Comparison of ENCODE assay signal across 20 mouse cellular contexts in the genomic region with DNA sequence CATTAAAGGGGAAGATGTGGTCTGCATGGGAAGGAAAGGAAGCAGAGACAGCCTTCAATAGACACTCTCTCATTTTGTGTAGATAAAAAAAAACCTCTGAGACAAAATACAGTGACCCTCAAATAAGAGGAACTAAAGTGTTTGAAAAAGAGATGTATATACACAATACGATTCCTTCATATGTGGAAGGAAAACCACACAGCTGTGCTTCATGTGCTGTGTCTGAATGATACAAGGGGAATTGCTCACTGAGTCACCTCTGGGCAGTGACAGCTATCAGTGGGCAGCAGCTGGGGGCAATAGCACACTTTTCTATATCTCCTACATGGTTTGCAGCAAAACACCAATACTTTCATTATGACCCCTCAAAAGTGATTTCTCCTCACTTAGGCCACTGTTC. TPM values are rescaled to one million over a fixed set of nuclear protein-coding genes. Genes with fewer than 3 reads are reported as not detected.
A peak's percentile ranks its signal among the peaks of the same experiment; 100 is the strongest.
DNase-seq lines count a peak whose midpoint lies in the region; ATAC-seq and TF ChIP-seq lines count a peak whose summit lies in the region.
"Had no signal": no experiment of that assay in that cellular context is flagged by ENCODE, and none has a peak within 500 bp of the region (broad histone marks: within the 10 kb centered on the region; RNA-seq: fewer than 3 reads in every experiment).

No protein-coding gene starts in this region.

- no peak for TF ChIP-seq POLR2A in MEL (IDR thresholded peaks at IDR 0.05; ENCODE audit: control insufficient read depth in 1 of 2, insufficient read depth in 1 of 2, low read depth in 1 of 2, low read length in 2 of 2, poor library complexity in 1 of 2)

- no peaks in the 10 kb centered on the region for H3K27me3 ChIP-seq in MEL (ENCODE audit: control insufficient read depth in 1 of 2, insufficient read depth in 2 of 2, low read length in 2 of 2)
- H3K27me3 ChIP-seq in liver, embryonic 12.5 days (replicated peaks): no peaks in the 10 kb centered on the region
- no peaks in the 10 kb centered on the region for H3K27me3 ChIP-seq in forebrain, embryonic 15.5 days
- H3K27me3 ChIP-seq: limb, embryonic 13.5 days; midbrain, embryonic 15.5 days; neural tube, embryonic 15.5 days had no signal

- H3K9ac ChIP-seq in MEL (ENCODE audit: control insufficient read depth, low read depth, low read length, poor library complexity, severe bottlenecking): no peak overlapping the region
- H3K9ac ChIP-seq in liver, embryonic 12.5 days: peak overlapping the region; percentile 51
- H3K9ac ChIP-seq in forebrain, embryonic 15.5 days (replicated peaks): no peak overlapping the region
- H3K9ac ChIP-seq: hindbrain, embryonic 14.5 days; limb, embryonic 13.5 days; midbrain, embryonic 15.5 days; neural tube, embryonic 15.5 days had no signal

- peak; percentile 87 for DNase-seq in MEL (ENCODE audit: low read depth, low spot score)
- DNase-seq in left cerebral cortex, postnatal 25 days (ENCODE audit: low spot score in 2 of 2): no peak
- DNase-seq in thymus, postnatal 4 days: no peak
- DNase-seq: adrenal gland, postnatal 25 days; cerebellum, adult 9-10 months; gastrocnemius, postnatal 14 days; kidney, adult 9 months; kidney, postnatal 4 days; layer of hippocampus, adult 9-11 months; right cerebral cortex, postnatal 14 days; spleen, adult 18-20 months had no signal

- no peaks in the 10 kb centered on the region for H3K9me3 ChIP-seq in MEL (replicated peaks; ENCODE audit: insufficient read depth, low read length)
- H3K9me3 ChIP-seq in liver, embryonic 12.5 days (replicated peaks): no peaks in the 10 kb centered on the region
- no peaks in the 10 kb centered on the region for H3K9me3 ChIP-seq in forebrain, embryonic 15.5 days
- H3K9me3 ChIP-seq: limb, embryonic 13.5 days; midbrain, embryonic 15.5 days; neural tube, embryonic 15.5 days had no signal

- peak overlapping the region; percentile 75 for H3K27ac ChIP-seq in MEL (ENCODE audit: control insufficient read depth, low read depth, low read length)
- H3K27ac ChIP-seq in liver, embryonic 12.5 days: peak overlapping the region; percentile 93
- H3K27ac ChIP-seq in forebrain, embryonic 15.5 days (replicated peaks): no peak overlapping the region
- H3K27ac ChIP-seq: hindbrain, embryonic 14.5 days; limb, embryonic 13.5 days; midbrain, embryonic 15.5 days; neural tube, embryonic 15.5 days had no signal

- TF ChIP-seq RAD21 in MEL (IDR thresholded peaks at IDR 0.05; ENCODE audit: low read depth, low read length): no peak

- H3K4me2 ChIP-seq in liver, embryonic 12.5 days: peak overlapping the region; percentile 63
- no peak overlapping the region for H3K4me2 ChIP-seq in forebrain, embryonic 15.5 days (replicated peaks)
- H3K4me2 ChIP-seq: hindbrain, embryonic 14.5 days; limb, embryonic 13.5 days; midbrain, embryonic 15.5 days; neural tube, embryonic 15.5 days had no signal

- H3K4me3 ChIP-seq in MEL (ENCODE audit: control insufficient read depth in 1 of 2, insufficient read depth in 1 of 2, low read depth in 2 of 2, low read length in 2 of 2): no peak overlapping the region
- H3K4me3 ChIP-seq in liver, embryonic 12.5 days: no peak overlapping the region
- no peak overlapping the region for H3K4me3 ChIP-seq in forebrain, embryonic 15.5 days
- H3K4me3 ChIP-seq: limb, embryonic 13.5 days; midbrain, embryonic 15.5 days; neural tube, embryonic 15.5 days had no signal

- H3K4me1 ChIP-seq in MEL (ENCODE audit: control insufficient read depth in 1 of 2, insufficient read depth in 2 of 2, low read length in 2 of 2): peaks cover 13 to 39% of the 10 kb centered on the region in 2 experiments
- H3K4me1 ChIP-seq in liver, embryonic 12.5 days: peaks cover 53% of the 10 kb centered on the region
- no peaks in the 10 kb centered on the region for H3K4me1 ChIP-seq in forebrain, embryonic 15.5 days
- H3K4me1 ChIP-seq: limb, embryonic 13.5 days; midbrain, embryonic 15.5 days; neural tube, embryonic 15.5 days had no signal

- H3K36me3 ChIP-seq in MEL (ENCODE audit: control insufficient read depth in 1 of 2, insufficient read depth in 2 of 2, low read length in 2 of 2): peaks cover 1 to 48% of the 10 kb centered on the region in 2 experiments; a peak in 3 of 4 replicates
- peaks cover 69% of the 10 kb centered on the region for H3K36me3 ChIP-seq in liver, embryonic 12.5 days
- H3K36me3 ChIP-seq in forebrain, embryonic 15.5 days: peaks cover 69% of the 10 kb centered on the region

- 18% methylated on average over 1 of the region's 1 CpGs for WGBS in liver, embryonic 12.5 days (ENCODE audit: insufficient replicate concordance)
- WGBS in forebrain, embryonic 15.5 days: 97% methylated on average over 1 of the region's 1 CpGs

- TF ChIP-seq EP300 in MEL (IDR thresholded peaks at IDR 0.05; ENCODE audit: low read depth in 1 of 2, low read length in 2 of 2): peak; percentile 80 to 87

- no peak for TF ChIP-seq CTCF in MEL (IDR thresholded peaks at IDR 0.05 in 2 of 3, conservative IDR thresholded peaks at IDR 0.05 in 1 of 3; ENCODE audit: control insufficient read depth in 1 of 3, insufficient read depth in 1 of 3, low read depth in 2 of 3, low read length in 3 of 3, poor library complexity in 1 of 3, severe bottlenecking in 1 of 3)

- peaks cover 1% of the 10 kb centered on the region; the same call in 1 of the 2 replicates for H3K79me2 ChIP-seq in MEL (ENCODE audit: control insufficient read depth, insufficient read depth, low read length, poor library complexity)

- peak; percentile 87 for ATAC-seq in common myeloid progenitor, adult 5-6 weeks (replicated peaks; ENCODE audit: low read depth, poor library complexity, severe bottlenecking)
- peak; percentile 64 for ATAC-seq in liver, embryonic 12.5 days
- ATAC-seq in megakaryocyte, adult 5-6 weeks (ENCODE audit: poor library complexity, severe bottlenecking): peak; percentile 70
- no peak for ATAC-seq in forebrain, embryonic 15.5 days (replicated peaks)
- ATAC-seq: forebrain, embryonic 14.5 days; midbrain, embryonic 15.5 days had no signal

- intact Hi-C loops in left cerebral cortex, postnatal 25 days (cut with DNase I): no loop called here

TF ChIP-seq in MEL, 35 proteins besides CTCF, POLR2A, EP300 and RAD21 (continues in another document):
- TF ChIP-seq ZKSCAN1 (IDR thresholded peaks at IDR 0.05; ENCODE audit: low read depth, low read length) (no peak), CHD1 (IDR thresholded peaks at IDR 0.05; ENCODE audit: low read depth, low read length) (no peak), ZNF384 (IDR thresholded peaks at IDR 0.05; ENCODE audit: low read depth, low read length) (peak; percentile 79), USF1 (IDR thresholded peaks at IDR 0.05; ENCODE audit: low read depth, low read length) (no peak), GABPA (IDR thresholded peaks at IDR 0.05; ENCODE audit: low read depth, low read length) (no peak), HCFC1 (IDR thresholded peaks at IDR 0.05; ENCODE audit: low read depth, low read length) (no peak), POLR2AphosphoS5 (IDR thresholded peaks at IDR 0.05; ENCODE audit: borderline replicate concordance, low read depth, low read length) (no peak), E2F4 (IDR thresholded peaks at IDR 0.05; ENCODE audit: borderline replicate concordance, low read depth, low read length) (no peak), SIN3A (IDR thresholded peaks at IDR 0.05; ENCODE audit: low read length) (peak; percentile 81), TCF12 (IDR thresholded peaks at IDR 0.05; ENCODE audit: low read depth, low read length) (peak; percentile 83), MAFK (IDR thresholded peaks at IDR 0.05; ENCODE audit: borderline replicate concordance, low read depth, low read length) (no peak), MYB (IDR thresholded peaks at IDR 0.05; ENCODE audit: low read depth, low read length) (no peak), MAZ (IDR thresholded peaks at IDR 0.05; ENCODE audit: low read depth, low read length) (no peak; the same call in 1 of the 2 replicates), KAT2A (conservative IDR thresholded peaks at IDR 0.05; ENCODE audit: low read depth, low read length) (no peak), MXI1 (IDR thresholded peaks at IDR 0.05; ENCODE audit: low read depth, low read length) (no peak; the same call in 1 of the 2 replicates), SMC3 (IDR thresholded peaks at IDR 0.05; ENCODE audit: low read depth, low read length) (no peak)

RNA-seq across cellular contexts. Expression of gene Fopnl, which starts 9.8 kb away (rescaled TPM):
- 40.3 and 44.8 TPM in 2 replicates for total RNA-seq in MEL (2012; rRNA removed)
- 10 to 100 TPM in 1 of 2 experiments, not detected in 1; 46.9 TPM for polyA plus RNA-seq in MEL (2012; ENCODE audit: insufficient read depth in 1 of 2, insufficient read length in 2 of 2, low read depth in 1 of 2, low replicate concordance in 2 of 2, missing spikeins in 1 of 2)
- total RNA-seq in common myeloid progenitor, adult 5-6 weeks (2017): 41.2 and 44.9 TPM in 2 replicates
- 81.9 and 85.5 TPM in 2 replicates for polyA plus RNA-seq in liver, embryonic 12.5 days (2016; fragmentation: Nextera tagmentation; extraction: Ambion mirVana)
- 70.0 and 77.0 TPM in 2 replicates for total RNA-seq in megakaryocyte, adult 5-6 weeks (2015)
- total RNA-seq in megakaryocyte, adult 5-6 weeks (2017): 31.8 and 39.4 TPM in 2 replicates
- 10 to 100 TPM; 49.1 to 52.6 TPM for total RNA-seq in left cerebral cortex, postnatal 25 days (2021)
- polyA plus RNA-seq in forebrain, embryonic 15.5 days (2015; fragmentation: Nextera tagmentation; extraction: Ambion mirVana): 202 and 206 TPM in 2 replicates

RNA-seq across cellular contexts. Expression of gene Myh11, which starts 16.2 kb away (rescaled TPM):
- total RNA-seq in MEL (2012; rRNA removed): 0.03 TPM in 1 of 2 replicates, not detected in the other
- polyA plus RNA-seq in MEL (2012; ENCODE audit: insufficient read depth in 1 of 2, insufficient read length in 2 of 2, low read depth in 1 of 2, low replicate concordance in 2 of 2, missing spikeins in 1 of 2): under 1 TPM in 1 of 2 experiments, not detected in 1; 0.01 TPM
- under 0.01 TPM in 1 of 2 replicates, not detected in the other for total RNA-seq in common myeloid progenitor, adult 5-6 weeks (2017)
- 0.69 and 0.71 TPM in 2 replicates for polyA plus RNA-seq in liver, embryonic 12.5 days (2016; fragmentation: Nextera tagmentation; extraction: Ambion mirVana)
- 0.02 TPM in 1 of 2 replicates, not detected in the other for total RNA-seq in megakaryocyte, adult 5-6 weeks (2015)
- total RNA-seq in megakaryocyte, adult 5-6 weeks (2017): 0.04 TPM in 1 of 2 replicates, not detected in the other
- 1 to 10 TPM; 3.6 to 4.4 TPM for total RNA-seq in left cerebral cortex, postnatal 25 days (2021)
- 0.25 and 0.28 TPM in 2 replicates for polyA plus RNA-seq in forebrain, embryonic 15.5 days (2015; fragmentation: Nextera tagmentation; extraction: Ambion mirVana)

RNA-seq across cellular contexts. Expression of gene Abcc1, which starts 54.0 kb away (rescaled TPM):
- 30.9 and 31.5 TPM in 2 replicates for total RNA-seq in MEL (2012; rRNA removed)
- polyA plus RNA-seq in MEL (2012; ENCODE audit: insufficient read depth in 1 of 2, insufficient read length in 2 of 2, low read depth in 1 of 2, low replicate concordance in 2 of 2, missing spikeins in 1 of 2): 10 to 100 TPM; 34.2 to 39.8 TPM
- total RNA-seq in common myeloid progenitor, adult 5-6 weeks (2017): 41.4 and 44.5 TPM in 2 replicates
- polyA plus RNA-seq in liver, embryonic 12.5 days (2016; fragmentation: Nextera tagmentation; extraction: Ambion mirVana): 6.2 and 6.6 TPM in 2 replicates
- total RNA-seq in megakaryocyte, adult 5-6 weeks (2015): 13.3 and 18.0 TPM in 2 replicates
- 16.6 and 17.4 TPM in 2 replicates for total RNA-seq in megakaryocyte, adult 5-6 weeks (2017)
- 10 to 100 TPM; 16.7 to 17.6 TPM for total RNA-seq in left cerebral cortex, postnatal 25 days (2021)
- 8.9 and 11.2 TPM in 2 replicates for polyA plus RNA-seq in forebrain, embryonic 15.5 days (2015; fragmentation: Nextera tagmentation; extraction: Ambion mirVana)
